Mouse (Mus musculus) liver, adult 2 months (tissue): ENCODE data around the gene Crtc1. TPM values are rescaled to one million over a fixed set of nuclear protein-coding genes. Genes with fewer than 3 reads are reported as not detected.

Experiments used
- DNase-seq: peaks from one replicate; pipeline ENCODE4 v3.0.0-alpha.2; 2011; ENCODE audit warnings: low read depth, low spot score; ENCODE audit errors: extremely low read depth
- H3K27ac ChIP-seq: fragments of 200-500 bp; replicated peaks from 2 replicates; pipeline ENCODE4 v1.5.1; 2012; ENCODE audit warnings: low read depth, mild to moderate bottlenecking, control low read depth, inconsistent platforms, low read length; ENCODE audit not compliant: insufficient read depth
- H3K27me3 ChIP-seq: fragments of 200-500 bp; 2 replicates; pipeline ENCODE4 v1.6.1; 2012; ENCODE audit warnings: mild to moderate bottlenecking, moderate library complexity, low read length, inconsistent platforms; ENCODE audit not compliant: control insufficient read depth, insufficient read depth
- H3K36me3 ChIP-seq: fragments of 200-500 bp; 2 replicates; pipeline ENCODE4 v1.6.1; 2012; ENCODE audit warnings: low read length, inconsistent platforms; ENCODE audit not compliant: control insufficient read depth, insufficient read depth
- H3K4me1 ChIP-seq: fragments of 200-500 bp; 2 replicates; pipeline ENCODE4 v1.6.1; 2011; ENCODE audit warnings: low read length; ENCODE audit not compliant: control insufficient read depth, insufficient read depth
- H3K4me3 ChIP-seq: fragments of 200-500 bp; 2 replicates; pipeline ENCODE4 v1.5.1; 2011; ENCODE audit warnings: low read depth, mild to moderate bottlenecking, control low read depth, low read length, moderate library complexity; ENCODE audit not compliant: insufficient read depth
- H3K79me2 ChIP-seq: fragments of 200-500 bp; 2 replicates; pipeline ENCODE4 v1.6.1; 2012; ENCODE audit warnings: inconsistent platforms, mild to moderate bottlenecking, low read length, moderate library complexity; ENCODE audit not compliant: control insufficient read depth, insufficient read depth
- H3K9ac ChIP-seq: fragments of 200-500 bp; 2 replicates; pipeline ENCODE4 v1.6.1; 2012; ENCODE audit warnings: low read depth, mild to moderate bottlenecking, control low read depth, inconsistent platforms, low read length
- CTCF ChIP-seq: fragments of 200-500 bp; IDR thresholded peaks from 2 replicates; pipeline ENCODE4 v1.5.1; 2011; ENCODE audit warnings: low read depth, low read length, control low read depth
- POLR2A ChIP-seq: fragments of 200-500 bp; IDR thresholded peaks from 2 replicates; pipeline ENCODE4 v1.6.1; 2011; ENCODE audit warnings: low read length, control low read depth; ENCODE audit not compliant: insufficient read depth; ENCODE audit errors: extremely low read depth
- WGBS: fragments of 180-500 bp; shearing (Covaris S2); methylation state at CpG from one replicate; pipeline ENCODE4 v1.1.7; 2018; 5-methylcytosine and 5-hydroxymethylcytosine counted together
- polyA plus RNA-seq: library from polyadenylated mRNA; depleted of rRNA; stranded (reverse); fragments of >200 nt; gene quantifications from 2 replicates; pipeline ENCODE4 v1.2.3, GENCODE M21; 2012
- total RNA-seq: library from RNA; depleted of rRNA; stranded (reverse); fragments of >200 nt; gene quantifications from 2 replicates; pipeline ENCODE4 v1.2.3, GENCODE M21; 2014

Gene Crtc1
- total and polyA plus RNA-seq, 2 experiments: 1.2 to 8.2 TPM

DNA sequence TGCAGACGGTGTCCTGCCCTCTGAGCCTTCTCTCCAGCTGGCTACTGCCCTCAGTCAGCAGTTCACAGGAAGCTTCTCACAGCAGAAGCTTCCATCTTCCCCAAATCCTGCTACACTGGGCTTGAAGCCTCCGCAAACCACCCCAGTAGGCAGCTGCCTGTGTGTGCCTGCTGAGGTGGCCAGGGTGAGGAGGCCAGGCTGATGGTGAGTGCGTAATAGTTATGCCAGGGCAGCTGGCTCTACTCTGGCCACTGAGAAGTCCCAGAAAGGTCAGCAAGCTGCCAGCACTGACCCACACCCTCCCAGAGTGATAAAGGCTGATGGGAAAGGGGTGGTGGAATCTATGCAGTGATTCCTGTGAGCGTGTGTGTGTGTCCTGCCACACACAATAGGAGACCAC is 26.9 kb upstream of the Crtc1 start:
- peaks cover 4% of the 10 kb centered on the region; the same call in 1 of the 2 replicates for H3K79me2 ChIP-seq
- WGBS: 62% methylated on average over 4 of the region's 4 CpGs
- H3K27me3 ChIP-seq: no peaks in the 10 kb centered on the region
- H3K4me3 ChIP-seq: no peak overlapping the region
- H3K9ac ChIP-seq: no peak overlapping the region
- no peak overlapping the region for H3K27ac ChIP-seq
- H3K36me3 ChIP-seq: no peaks in the 10 kb centered on the region
- no peak for DNase-seq
- peaks cover 21% of the 10 kb centered on the region for H3K4me1 ChIP-seq
- TF ChIP-seq POLR2A: no peak
- TF ChIP-seq CTCF: no peak

GRCm38 (mm10) chr8:70465701-70466100 is 26.3 kb upstream of the Crtc1 start:
- 99% methylated on average over 4 of the region's 4 CpGs for WGBS
- no peak for DNase-seq

GRCm38 (mm10) chr8:70464162-70464561 is 24.8 kb upstream of the Crtc1 start:
- H3K36me3 ChIP-seq: no peaks in the 10 kb centered on the region
- H3K79me2 ChIP-seq: peaks cover 4% of the 10 kb centered on the region; the same call in 1 of the 2 replicates
- WGBS: 95% methylated on average over 6 of the region's 6 CpGs
- TF ChIP-seq POLR2A (no peak), CTCF (no peak)
- H3K27ac ChIP-seq: no peak overlapping the region
- H3K4me1 ChIP-seq: peaks cover 12% of the 10 kb centered on the region
- no peak for DNase-seq
- H3K9ac ChIP-seq: no peak overlapping the region
- H3K27me3 ChIP-seq: no peaks in the 10 kb centered on the region
- no peak overlapping the region for H3K4me3 ChIP-seq

More at GRCm38 (mm10) chr8:70465701-70466100, 26.3 kb upstream of the Crtc1 start:
- Histone ChIP-seq H3K4me1 (peaks cover 21% of the 10 kb centered on the region), H3K9ac (no peak overlapping the region), H3K27me3 (no peaks in the 10 kb centered on the region), H3K36me3 (no peaks in the 10 kb centered on the region), H3K79me2 (peaks cover 4% of the 10 kb centered on the region; the same call in 1 of the 2 replicates), H3K27ac (no peak overlapping the region), H3K4me3 (no peak overlapping the region)
- TF ChIP-seq CTCF (no peak), POLR2A (no peak)

- Histone ChIP-seq H3K36me3 (no peaks in the 10 kb centered on the region), H3K27ac (no peak overlapping the region), H3K4me3 (no peak overlapping the region), H3K9ac (no peak overlapping the region), H3K27me3 (no peaks in the 10 kb centered on the region), H3K79me2 (no peaks in the 10 kb centered on the region), H3K4me1 (peaks cover 10% of the 10 kb centered on the region)
- no peak for TF ChIP-seq POLR2A
- TF ChIP-seq CTCF: no peak
- WGBS: 93% methylated on average over 4 of the region's 4 CpGs
- DNase-seq: no peak
Measured at GRCm38 (mm10) chr8:70463306-70463705, 23.9 kb upstream of the Crtc1 start.

- Histone ChIP-seq H3K36me3 (no peaks in the 10 kb centered on the region), H3K27ac (no peak overlapping the region), H3K27me3 (no peaks in the 10 kb centered on the region), H3K9ac (no peak overlapping the region), H3K79me2 (no peaks in the 10 kb centered on the region), H3K4me3 (no peak overlapping the region), H3K4me1 (peaks cover 6% of the 10 kb centered on the region)
- TF ChIP-seq CTCF: no peak
- no peak for TF ChIP-seq POLR2A
- DNase-seq: no peak
- 95% methylated on average over 8 of the region's 8 CpGs for WGBS
Measured at GRCm38 (mm10) chr8:70462516-70462813, 23.1 kb upstream of the Crtc1 start.

DNA sequence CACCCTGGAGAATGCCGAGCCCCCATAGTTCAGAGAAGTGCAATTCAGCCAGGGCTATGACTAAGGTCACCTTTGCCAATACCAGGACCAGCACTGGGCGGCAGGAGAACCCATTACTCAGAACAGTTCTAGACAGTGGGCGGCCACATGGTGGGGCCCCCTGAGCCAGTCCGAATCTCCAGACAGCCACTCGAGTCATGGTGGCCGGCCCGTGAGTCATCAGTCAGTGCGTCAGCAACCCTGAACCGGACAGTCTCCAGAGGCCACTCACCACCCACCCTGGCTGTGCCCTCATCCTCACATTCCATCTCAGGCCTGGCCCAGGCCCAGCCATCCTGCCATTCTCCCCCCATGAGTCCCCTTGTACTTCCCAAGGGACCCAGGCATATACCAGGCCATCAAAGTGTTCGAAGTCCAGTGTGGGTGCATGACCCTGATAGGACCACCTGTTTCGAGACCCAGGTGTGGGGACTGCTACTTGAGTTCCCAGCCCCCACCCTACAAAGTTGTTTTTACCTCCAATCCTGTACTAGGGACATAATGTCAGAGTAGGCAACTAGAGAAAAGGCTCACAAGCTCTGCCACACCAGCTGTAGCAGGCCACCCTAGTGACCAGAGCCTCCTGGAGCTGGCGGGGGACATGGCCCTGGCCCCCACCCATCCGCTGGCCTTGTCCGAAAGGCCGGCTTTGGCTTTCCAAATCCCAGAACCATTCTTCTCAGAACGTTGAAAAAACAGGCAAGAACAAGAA is 22.6 kb upstream of the Crtc1 start:
- H3K4me3 ChIP-seq: no peak overlapping the region
- H3K79me2 ChIP-seq: no peaks in the 10 kb centered on the region
- no peak overlapping the region for H3K27ac ChIP-seq
- 0 out of 2 replicates have a peak, but pooled peaks cover 1% of the 10 kb centered on the region for H3K4me1 ChIP-seq
- no peaks in the 10 kb centered on the region for H3K27me3 ChIP-seq
- DNase-seq: no peak
- no peak for TF ChIP-seq POLR2A
- no peak for TF ChIP-seq CTCF
- no peak overlapping the region for H3K9ac ChIP-seq
- no peaks in the 10 kb centered on the region for H3K36me3 ChIP-seq
- 94% methylated on average over 16 of the region's 16 CpGs for WGBS
